Mouse (Mus musculus) bone marrow, adult 2 months (tissue): ENCODE results near the gene Dnajc11.

Experiments used
- CTCF ChIP-seq: fragments of 200-500 bp; IDR thresholded peaks from 2 replicates; pipeline ENCODE4 v1.5.1; 2011; ENCODE audit warnings: low read length, control low read depth; ENCODE audit not compliant: control insufficient read depth, insufficient read depth
- POLR2A ChIP-seq: fragments of 200-500 bp; IDR thresholded peaks from 2 replicates; pipeline ENCODE4 v1.6.1; 2011; ENCODE audit warnings: low read depth, mild to moderate bottlenecking, control low read depth, low read length, borderline replicate concordance; ENCODE audit not compliant: control insufficient read depth

GRCm38 (mm10) chr4:151934215-151934572 is 703 bp downstream of the Dnajc11 start:
- no peak for TF ChIP-seq CTCF
- TF ChIP-seq POLR2A = no peak
